Mouse (Mus musculus) lung, postnatal 25 days (tissue): ENCODE data around the gene Ccdc153.

Source experiments
- DNase-seq: peaks from one replicate; pipeline ENCODE4 v3.0.0; 2022; ENCODE audit warnings: low spot score

Gene Ccdc153

DNA sequence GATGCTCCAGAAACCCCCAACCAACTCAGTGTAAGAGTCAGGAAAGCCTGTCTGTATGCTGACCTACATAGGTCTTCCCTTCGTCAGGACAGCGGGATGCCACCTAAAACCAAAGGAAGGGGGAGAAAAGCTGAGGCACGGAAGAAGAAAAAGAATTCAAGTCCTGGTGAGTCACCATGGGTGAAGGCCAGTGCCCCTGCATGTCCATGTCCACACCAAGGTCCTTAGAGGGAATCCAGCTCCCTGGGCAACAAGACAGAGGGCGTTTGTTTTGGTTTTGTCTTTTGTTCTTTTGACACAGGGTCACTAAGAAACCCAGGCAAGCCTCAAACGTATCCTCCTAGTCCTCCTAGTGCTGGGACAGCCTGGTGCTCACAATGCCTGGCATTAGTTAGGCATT lies 435 bp downstream of the Ccdc153 start:
- no peak for DNase-seq

GRCm38 (mm10) chr9:44241418-44241817 lies 942 bp downstream of the Ccdc153 start:
- DNase-seq, result no peak

DNA sequence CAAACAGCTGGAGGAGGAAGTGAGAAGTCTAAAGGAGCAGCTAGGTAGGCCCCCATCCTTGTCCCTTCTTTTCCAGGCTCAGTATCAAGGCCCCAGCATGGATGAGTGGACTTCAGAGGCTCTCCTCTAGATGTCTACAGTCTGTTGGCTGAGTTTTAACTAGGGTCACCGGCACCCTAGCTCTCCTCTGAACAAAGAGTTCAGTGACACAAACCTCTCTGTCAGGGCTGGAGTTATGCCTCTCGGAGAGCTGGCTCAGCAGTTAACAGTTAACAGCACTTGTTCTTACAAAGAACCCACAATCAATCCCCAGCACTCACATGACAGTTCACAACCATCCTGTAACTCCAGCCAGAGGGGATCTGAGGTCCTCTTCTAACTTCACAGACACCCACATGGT lies 3.1 kb downstream of the Ccdc153 start:
- no peak for DNase-seq

DNA sequence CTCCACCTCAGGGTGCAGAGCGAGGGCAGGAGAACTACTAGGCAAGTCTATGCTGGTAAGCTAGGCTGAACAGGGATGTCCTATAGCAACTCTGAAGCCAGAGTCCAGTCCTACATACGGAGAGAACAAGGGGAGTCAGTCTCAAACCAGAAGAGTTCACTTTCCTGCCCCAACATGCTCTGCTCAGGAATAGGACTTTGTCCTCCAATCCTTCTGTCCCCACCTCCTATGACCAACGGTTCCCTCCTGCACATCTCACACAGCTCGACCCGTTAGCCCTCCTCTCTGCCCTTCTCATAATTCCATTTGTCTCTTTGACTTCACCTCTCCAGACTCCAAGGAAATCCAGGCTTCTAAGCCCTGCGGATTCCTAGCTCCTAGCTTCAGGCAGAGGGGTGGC lies 7.4 kb downstream of the Ccdc153 start:
- no peak for DNase-seq

DNA sequence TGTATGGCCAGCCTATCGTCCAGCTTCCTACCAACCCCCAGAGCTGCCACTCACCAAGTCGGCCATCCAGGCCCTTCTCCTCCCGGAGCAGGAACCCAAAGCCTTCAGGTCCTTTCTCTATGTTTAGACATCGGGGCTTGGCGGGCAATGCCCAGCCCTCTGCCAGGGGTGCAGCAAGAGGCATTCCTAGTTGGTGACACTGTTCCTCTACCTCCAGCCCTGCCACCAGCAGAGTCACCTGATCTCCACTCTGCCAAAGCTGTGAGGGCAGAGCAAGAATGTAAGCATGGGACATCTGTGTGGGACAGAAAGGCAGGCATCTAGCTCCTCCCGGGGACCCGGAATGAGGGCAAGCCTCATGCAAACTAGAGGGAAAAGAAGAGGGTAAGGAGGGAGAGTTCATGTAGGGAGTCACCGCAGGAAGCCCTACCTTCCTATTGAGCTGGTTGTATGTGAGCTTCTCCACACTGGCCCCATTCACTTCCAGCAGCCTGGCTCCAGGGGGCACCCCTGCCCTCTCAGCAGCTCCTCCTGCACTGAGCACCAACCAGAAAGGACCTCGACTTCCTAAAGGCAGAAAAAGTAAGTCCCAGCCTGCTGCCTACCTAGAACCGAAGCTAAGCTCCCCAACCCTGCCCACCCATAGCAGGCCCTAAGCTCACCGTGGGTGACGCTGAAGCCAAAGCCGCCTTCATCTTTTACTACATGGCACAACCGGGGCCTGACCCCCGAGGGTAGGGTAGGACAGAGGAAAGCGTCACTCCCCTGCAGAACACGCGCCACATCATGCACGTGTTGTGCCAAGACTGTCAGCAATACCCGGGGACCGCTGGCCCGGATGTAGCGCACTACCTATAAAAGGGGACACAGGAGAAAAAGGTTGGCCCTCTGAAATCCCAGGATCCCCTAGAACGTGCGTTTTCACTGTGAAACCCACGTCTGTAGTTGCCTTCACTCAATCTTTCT lies 9.0 kb downstream of the Ccdc153 start:
- peak; percentile 80 for DNase-seq

GRCm38 (mm10) chr9:44250445-44250844 lies 10.0 kb downstream of the Ccdc153 start:
- no peak for DNase-seq

DNA sequence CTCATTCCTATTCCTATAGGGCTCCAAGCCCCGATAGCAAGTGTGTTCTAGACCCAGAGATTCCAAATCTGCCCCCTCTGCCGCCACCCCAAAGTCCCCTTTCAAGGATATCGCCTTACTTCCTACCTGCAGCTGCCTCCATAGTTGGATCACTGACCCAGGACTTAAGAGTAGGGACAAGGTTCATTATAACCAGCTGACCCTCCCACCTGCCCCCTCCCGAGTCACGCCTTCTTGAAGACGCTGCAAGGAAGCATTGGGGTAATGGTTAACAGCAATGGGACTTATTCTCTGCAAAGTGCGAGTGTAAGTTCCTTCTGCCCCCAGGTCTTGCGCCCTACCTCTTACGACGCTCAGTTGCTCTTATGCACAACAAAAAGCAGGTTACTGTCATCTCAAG lies 10.8 kb downstream of the Ccdc153 start, which contains the start of gene Pdzd3:
TSS of gene Pdzd3 (minus strand) at position 158 of the 400 bp plus-strand sequence.
- DNase-seq, result no peak

GRCm38 (mm10) chr9:44253441-44253840 lies 13.0 kb downstream of the Ccdc153 start:
- no peak for DNase-seq

DNA sequence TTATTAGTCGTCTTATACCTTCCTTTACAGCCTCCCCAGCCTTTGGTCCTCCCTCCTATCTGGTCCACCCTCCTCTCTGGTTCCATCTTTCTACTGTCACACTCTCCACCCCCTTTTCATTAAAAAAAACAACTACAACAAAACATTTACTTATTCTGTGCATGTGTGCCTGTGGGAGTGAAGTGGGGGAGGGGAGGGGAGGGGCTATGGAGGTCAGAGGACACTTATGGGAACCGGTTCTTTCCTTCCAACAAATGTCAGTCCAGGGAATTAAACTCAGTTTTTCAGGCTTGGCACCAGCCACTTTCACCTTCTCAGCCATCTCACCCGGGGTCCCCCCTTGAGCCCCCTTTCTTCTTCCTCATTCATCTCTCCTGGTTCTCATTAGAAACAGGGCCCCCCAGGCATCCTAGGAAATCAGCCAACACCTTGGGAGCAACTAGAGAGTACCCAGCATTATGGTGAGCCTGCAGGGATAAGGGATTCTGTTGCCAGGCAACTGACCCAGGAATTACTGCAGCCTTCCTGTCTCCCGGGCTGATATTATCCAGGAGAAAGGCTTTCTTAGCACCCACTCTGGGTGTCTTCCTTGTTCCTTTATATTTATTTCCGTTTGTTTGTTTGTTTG lies 14.1 kb downstream of the Ccdc153 start:
- no peak for DNase-seq

- DNase-seq, result no peak
These were observed 14.7 kb downstream of the Ccdc153 start for GRCm38 (mm10) chr9:44255136-44255521.

GRCm38 (mm10) chr9:44256213-44256612 lies 15.7 kb downstream of the Ccdc153 start:
- no peak for DNase-seq

DNA sequence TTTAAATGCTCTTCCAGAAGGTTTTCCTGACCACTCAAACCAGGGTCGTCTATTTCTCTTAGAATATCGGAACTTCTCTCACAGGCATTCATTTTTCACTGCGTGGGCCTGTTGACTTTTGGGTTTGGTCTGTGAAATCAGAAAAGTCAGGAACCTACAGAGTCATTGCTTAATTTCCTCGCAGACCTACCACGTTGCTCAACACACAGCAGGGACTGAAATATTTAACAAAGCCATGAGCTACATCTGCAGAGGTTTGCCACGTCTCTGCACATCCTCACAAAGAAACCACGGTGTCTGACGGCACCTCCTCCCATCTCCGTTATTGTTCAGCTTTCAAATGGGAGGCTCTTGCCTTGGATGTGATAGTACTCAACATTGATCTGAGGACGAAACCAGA lies 18.5 kb downstream of the Ccdc153 start:
- no peak for DNase-seq

DNA sequence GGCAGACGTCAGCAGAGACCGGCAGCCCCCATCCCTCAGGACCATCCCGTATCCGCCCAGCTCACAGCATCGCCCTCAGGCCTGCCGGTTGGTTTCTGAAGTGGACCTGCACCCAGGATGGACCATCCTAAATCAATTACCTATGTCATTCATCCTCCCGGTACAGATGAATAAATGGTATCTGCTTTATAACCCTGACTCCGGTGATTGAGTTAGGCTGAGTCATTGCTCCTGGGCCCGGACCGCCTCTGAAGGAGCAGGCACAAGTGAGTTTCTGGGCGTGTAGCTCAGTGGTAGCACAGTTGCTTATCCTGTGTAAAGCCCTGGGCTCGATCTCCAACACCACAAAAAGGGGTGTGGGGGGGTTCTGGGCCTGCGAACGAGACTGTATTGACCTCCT lies 20.9 kb downstream of the Ccdc153 start:
- DNase-seq, result no peak

GRCm38 (mm10) chr9:44266478-44267226 lies 26.2 kb downstream of the Ccdc153 start:
- no peak for DNase-seq

DNA sequence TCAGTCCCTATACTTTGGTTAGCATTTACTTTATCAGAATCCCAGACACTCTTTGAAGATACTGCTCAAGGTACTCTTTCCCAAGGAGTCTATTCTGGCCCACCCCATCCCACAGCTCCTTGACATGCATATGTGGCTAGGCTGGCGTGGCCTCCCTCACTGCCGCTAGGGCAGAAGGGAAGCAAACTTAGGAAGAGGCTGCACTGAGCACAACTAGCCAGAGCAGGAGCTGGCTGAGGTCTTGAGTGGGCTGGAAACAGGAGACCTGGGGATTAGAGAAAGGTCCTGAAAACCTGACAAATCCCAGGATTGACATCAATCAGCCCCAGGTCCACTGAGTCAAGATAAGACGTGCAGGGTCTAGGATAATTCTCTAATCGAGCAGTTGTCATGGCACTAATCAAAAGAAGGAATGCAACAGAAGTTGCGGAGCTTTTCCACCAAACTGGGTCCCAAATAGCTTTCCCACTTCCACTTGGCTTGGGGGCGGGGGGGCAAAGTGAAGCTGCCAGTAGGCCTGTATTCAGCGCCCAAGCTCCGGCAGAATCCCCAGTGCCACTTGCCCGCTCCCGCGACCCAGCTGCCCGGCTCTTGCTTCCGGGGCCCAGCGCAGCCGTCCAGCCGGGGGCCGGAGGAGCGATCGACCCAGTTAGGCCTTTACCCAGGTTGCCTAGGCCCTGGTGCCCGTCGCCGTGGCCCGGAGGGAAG lies 27.0 kb downstream of the Ccdc153 start:
- no peak for DNase-seq

- peak; percentile 92 for DNase-seq
These were observed 27.5 kb downstream of the Ccdc153 start for GRCm38 (mm10) chr9:44268027-44268360.

DNA sequence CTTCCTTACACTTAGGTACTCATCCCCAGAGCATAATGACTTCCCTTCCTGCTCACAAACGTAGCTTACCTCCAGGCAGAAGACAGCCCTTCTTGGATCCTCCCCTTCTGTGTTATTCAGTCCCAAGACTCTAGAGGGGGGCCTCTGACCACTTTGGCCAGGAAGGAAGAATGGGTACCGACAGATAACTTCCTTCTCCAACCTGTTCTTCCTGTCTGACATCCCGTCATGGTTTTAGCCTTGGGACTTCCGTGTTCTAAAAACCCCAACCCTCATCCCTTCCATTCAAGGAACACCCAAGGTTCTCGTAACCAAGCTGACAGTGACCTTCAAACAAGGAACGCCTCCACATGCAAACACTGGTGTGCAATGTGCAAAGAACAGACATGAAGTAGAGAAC lies 28.0 kb downstream of the Ccdc153 start, which contains the start of gene Nlrx1:
TSS of gene Nlrx1 (minus strand) at position 168 of the 400 bp plus-strand sequence.
- peak; percentile 48 for DNase-seq

- no peak for DNase-seq
These were observed 28.6 kb downstream of the Ccdc153 start for GRCm38 (mm10) chr9:44269077-44269476.

DNA sequence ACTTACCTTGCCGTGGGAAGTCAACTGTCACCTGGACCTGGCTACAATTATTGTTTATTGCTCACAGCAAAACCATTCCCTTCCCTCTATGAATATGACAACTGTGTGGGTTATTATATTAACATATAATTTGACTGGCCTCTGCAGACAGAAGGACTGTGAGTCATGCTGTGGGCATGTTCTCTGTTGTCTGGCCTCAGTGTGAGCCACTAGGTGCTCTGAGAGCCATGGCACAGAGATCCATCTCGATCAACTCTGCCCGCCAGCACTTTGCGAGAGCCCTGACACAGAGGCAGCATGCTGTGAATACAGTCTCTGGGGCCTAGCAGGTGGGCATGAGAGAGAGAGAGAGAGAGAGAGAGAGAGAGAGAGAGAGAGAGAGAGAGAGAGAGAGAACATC lies 29.5 kb downstream of the Ccdc153 start:
- DNase-seq, result no peak

DNA sequence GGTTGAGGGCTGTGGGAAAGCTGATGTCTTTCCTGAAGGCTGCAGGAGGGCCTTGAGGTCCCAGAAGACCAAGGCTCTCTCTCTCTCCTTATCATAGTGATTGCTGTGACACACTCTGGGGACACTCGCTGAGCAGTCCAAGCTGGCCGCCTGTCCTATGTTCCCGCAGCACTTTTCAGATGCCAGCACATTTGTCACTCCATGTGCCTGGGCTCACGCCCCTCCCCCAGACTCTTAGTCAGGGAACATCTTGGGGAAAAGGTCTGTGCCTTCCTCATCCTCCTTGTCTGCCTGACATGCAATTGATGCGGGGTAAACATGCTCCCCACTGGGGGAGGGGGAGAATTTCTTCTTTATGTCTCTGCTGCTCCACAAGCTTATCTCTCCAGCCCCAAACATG lies 42.7 kb downstream of the Ccdc153 start:
- no peak for DNase-seq

GRCm38 (mm10) chr9:44286256-44286850 lies 45.9 kb downstream of the Ccdc153 start:
- DNase-seq, result no peak

DNA sequence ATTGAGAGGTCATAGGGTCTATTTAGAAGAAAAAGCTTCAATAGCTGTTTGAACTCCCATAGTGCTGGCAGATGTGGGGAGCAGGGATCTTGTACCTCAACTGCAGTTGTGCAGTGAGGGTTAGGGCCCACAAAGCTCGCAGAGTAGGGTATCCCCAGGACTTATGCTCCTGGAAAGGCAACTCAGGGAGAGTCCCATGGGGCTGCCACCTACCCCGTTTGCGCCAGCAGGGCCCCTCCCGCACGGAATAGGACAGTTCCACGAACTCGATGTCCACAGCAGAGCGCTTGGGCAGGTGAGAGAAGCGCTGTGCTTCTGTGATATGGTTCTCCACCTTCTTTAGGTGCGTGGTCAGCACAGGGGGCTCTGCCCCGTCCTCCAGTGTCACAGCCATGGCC lies 46.5 kb downstream of the Ccdc153 start:
- DNase-seq, result no peak
